Mouse (Mus musculus): ENCODE data around the gene Gm28360.
"Not testable (repeated sequence)": the region's sequence is repeated elsewhere in the genome, so short reads cannot be mapped to it uniquely, and the experiment has no call there.

Gm28360 gene

GRCm38 (mm10) chr1:117829781-117830180 lies at the start of gene Gm28360:
Gm28360 (plus strand) TSS chr1:117830081.
- DNase-seq (ENCODE audit: low spot score) = not testable (repeated sequence)

GRCm38 (mm10) chr1:117780833-117781232 lies 49.0 kb upstream of the Gm28360 start, which contains the start of gene B020011L13Rik:
B020011L13Rik (plus strand) TSS chr1:117781133.
- DNase-seq (ENCODE audit: low spot score) = not testable (repeated sequence)

- not testable (repeated sequence) for DNase-seq (ENCODE audit: low spot score)
These were observed 13.6 kb upstream of the Gm28360 start for GRCm38 (mm10) chr1:117816271-117816670.

GRCm38 (mm10) chr1:117851718-117852117 lies 21.8 kb downstream of the Gm28360 start:
- DNase-seq (ENCODE audit: low spot score) = not testable (repeated sequence)
